Mouse (Mus musculus) neural tube, embryonic 15.5 days (tissue): ENCODE results near the gene Prss30. TPM values are rescaled to one million over a fixed set of nuclear protein-coding genes. Genes with fewer than 3 reads are reported as not detected.

Experiments
- ATAC-seq: fragments of 200-750 bp; cut with Nextera tagmentation; 2 replicates; pipeline ENCODE4 v1.8.0; 2017; ENCODE audit warnings: mild to moderate bottlenecking, moderate TSS enrichment, moderate library complexity; ENCODE audit not compliant: low FRiP score
- H3K27ac ChIP-seq: fragments of 300-500 bp; sonication (generic); replicated peaks from 2 replicates; pipeline ENCODE4 v1.5.1; 2015; ENCODE audit warnings: mild to moderate bottlenecking, inconsistent platforms
- H3K27me3 ChIP-seq: fragments of 300-500 bp; sonication (generic); replicated peaks from 2 replicates; pipeline ENCODE4 v1.6.1; 2015; ENCODE audit warnings: inconsistent platforms
- H3K36me3 ChIP-seq: fragments of 300-500 bp; sonication (generic); 2 replicates; pipeline ENCODE4 v1.6.1; 2015; ENCODE audit warnings: inconsistent platforms
- H3K4me1 ChIP-seq: fragments of 300-500 bp; sonication (generic); 2 replicates; pipeline ENCODE4 v1.6.1; 2015; ENCODE audit warnings: inconsistent platforms
- H3K4me2 ChIP-seq: fragments of 300-500 bp; sonication (generic); 2 replicates; pipeline ENCODE4 v1.6.1; 2015; ENCODE audit warnings: inconsistent platforms, mild to moderate bottlenecking, moderate library complexity
- H3K4me3 ChIP-seq: fragments of 300-500 bp; sonication (generic); replicated peaks from 2 replicates; pipeline ENCODE4 v1.5.1; 2015; ENCODE audit warnings: mild to moderate bottlenecking, inconsistent platforms
- H3K9ac ChIP-seq: fragments of 300-500 bp; sonication (generic); replicated peaks from 2 replicates; pipeline ENCODE4 v1.6.1; 2015; ENCODE audit warnings: mild to moderate bottlenecking, inconsistent platforms
- H3K9me3 ChIP-seq: fragments of 300-500 bp; sonication (generic); replicated peaks from 2 replicates; pipeline ENCODE4 v1.6.1; 2016; ENCODE audit warnings: inconsistent platforms
- WGBS: fragments of 180-500 bp; shearing (Covaris S2); methylation state at CpG from one replicate; pipeline ENCODE4 v1.1.7; 2015; ENCODE audit warnings: mixed read lengths; 5-methylcytosine and 5-hydroxymethylcytosine counted together
- polyA plus RNA-seq: library from polyadenylated mRNA; unstranded; fragments of >200 nt; fragmentation: Nextera tagmentation; extraction: Ambion mirVana; gene quantifications from 2 replicates; pipeline ENCODE4 v1.2.1, GENCODE M21; 2015

Gene Prss30
- polyA plus RNA-seq, 1 experiment from 2014 or later: not detected

- Histone ChIP-seq H3K27ac (no peak overlapping the region), H3K4me2 (no peak overlapping the region), H3K27me3 (no peaks in the 10 kb centered on the region), H3K9ac (no peak overlapping the region), H3K9me3 (no peaks in the 10 kb centered on the region), H3K4me3 (no peak overlapping the region), H3K36me3 (no peaks in the 10 kb centered on the region), H3K4me1 (no peaks in the 10 kb centered on the region)
- ATAC-seq: no peak
- WGBS: 94% methylated on average over 14 of the region's 14 CpGs
Observed at GRCm38 (mm10) chr17:24004071-24004665, 23.8 kb upstream of the Prss30 start.

DNA sequence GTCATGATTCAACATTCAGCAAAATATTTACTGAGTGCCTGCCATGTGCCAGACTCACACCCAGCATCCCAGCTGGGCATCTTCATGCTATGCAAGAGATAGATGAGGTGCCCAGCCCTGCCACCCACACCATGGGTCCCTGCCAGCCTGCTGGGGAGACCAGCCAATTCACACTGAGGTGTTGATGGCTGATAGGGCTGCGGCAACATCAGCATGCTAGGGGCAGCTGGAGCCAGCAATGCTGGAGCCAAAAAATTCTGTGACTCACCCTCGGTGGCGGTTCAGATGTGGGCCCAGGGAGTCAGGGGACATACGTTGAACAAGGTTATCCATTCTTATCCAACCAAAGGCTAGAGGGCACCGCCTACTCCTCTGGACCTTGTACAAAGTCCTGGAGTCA is 20.0 kb upstream of the Prss30 start:
- no peaks in the 10 kb centered on the region for H3K9me3 ChIP-seq
- H3K4me1 ChIP-seq: no peaks in the 10 kb centered on the region
- no peaks in the 10 kb centered on the region for H3K27me3 ChIP-seq
- no peak for ATAC-seq
- no peak overlapping the region for H3K27ac ChIP-seq
- no peak overlapping the region for H3K9ac ChIP-seq
- no peaks in the 10 kb centered on the region for H3K36me3 ChIP-seq
- WGBS: 76% methylated on average over 5 of the region's 5 CpGs
- H3K4me3 ChIP-seq: no peak overlapping the region
- H3K4me2 ChIP-seq: no peak overlapping the region

GRCm38 (mm10) chr17:23998383-23998782 is 18.0 kb upstream of the Prss30 start:
- 77% methylated on average over 6 of the region's 6 CpGs for WGBS
- Histone ChIP-seq H3K27me3 (0 out of 2 replicates have a peak, but pooled peaks cover 3% of the 10 kb centered on the region), H3K4me3 (no peak overlapping the region), H3K9ac (no peak overlapping the region), H3K4me2 (no peak overlapping the region), H3K4me1 (peaks cover 6% of the 10 kb centered on the region; the same call in 1 of the 2 replicates), H3K36me3 (no peaks in the 10 kb centered on the region), H3K9me3 (no peaks in the 10 kb centered on the region), H3K27ac (no peak overlapping the region)
- no peak for ATAC-seq

DNA sequence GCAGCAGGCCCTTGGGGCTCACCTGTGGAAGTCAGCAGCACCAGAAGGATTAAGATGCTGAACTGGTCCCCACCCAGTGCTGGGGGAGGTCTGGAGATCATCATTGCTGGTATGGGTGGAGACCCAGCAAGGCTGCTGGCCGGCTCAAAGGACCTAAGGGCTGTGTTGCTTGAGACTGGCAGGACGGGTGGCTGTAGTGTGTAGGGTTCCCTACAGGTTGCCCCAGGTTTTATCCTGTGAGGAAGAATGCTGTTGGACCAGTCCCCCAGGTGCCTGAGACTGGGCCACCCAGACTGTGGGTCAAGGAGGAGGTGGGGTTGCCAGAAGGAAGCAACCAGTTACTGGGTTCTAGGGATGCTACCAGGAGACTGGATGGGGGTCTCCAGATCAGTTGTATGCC is 17.5 kb upstream of the Prss30 start, which contains the start of gene Prss22:
TSS of gene Prss22 (minus strand) at position 200 of the 400 bp plus-strand sequence.
- H3K36me3 ChIP-seq: no peaks in the 10 kb centered on the region
- ATAC-seq: no peak
- no peak within 1 kb of the TSS for H3K27ac ChIP-seq
- no peak within 1 kb of the TSS for H3K4me3 ChIP-seq
- 67% methylated on average over 2 of the region's 2 CpGs for WGBS
- no peaks in the 10 kb centered on the region for H3K9me3 ChIP-seq
- peaks cover 10% of the 10 kb centered on the region for H3K4me1 ChIP-seq
- 0 out of 2 replicates have a peak, but pooled peaks cover 3% of the 10 kb centered on the region for H3K27me3 ChIP-seq
- H3K9ac ChIP-seq: no peak within 1 kb of the TSS
- H3K4me2 ChIP-seq: no peak within 1 kb of the TSS

DNA sequence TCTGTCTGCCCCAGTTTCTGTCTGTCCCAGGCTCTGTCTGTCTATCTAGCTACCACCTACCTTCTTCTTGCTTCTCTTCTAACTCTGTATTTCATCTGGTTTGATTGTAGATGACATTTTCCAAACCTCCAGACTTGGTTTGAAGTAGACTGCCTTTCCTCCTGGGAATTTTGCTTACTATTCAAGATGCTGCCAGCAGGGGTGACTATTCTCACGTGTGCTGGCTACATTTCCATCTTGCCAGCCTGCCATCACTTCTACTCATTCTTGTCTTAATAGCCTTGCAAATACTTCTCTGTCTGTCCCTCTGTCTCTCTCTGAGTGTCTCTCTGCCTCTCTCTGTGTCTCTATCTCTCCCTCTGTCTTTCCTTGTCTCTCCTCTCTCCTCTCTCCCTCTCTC is 15.1 kb upstream of the Prss30 start:
- Histone ChIP-seq H3K9ac (no peak overlapping the region), H3K27ac (no peak overlapping the region), H3K4me3 (no peak overlapping the region), H3K27me3 (0 out of 2 replicates have a peak, but pooled peaks cover 3% of the 10 kb centered on the region), H3K4me2 (no peak overlapping the region), H3K36me3 (no peaks in the 10 kb centered on the region), H3K9me3 (no peaks in the 10 kb centered on the region), H3K4me1 (peaks cover 10% of the 10 kb centered on the region)
- WGBS: 29% methylated on average over 1 of the region's 1 CpGs
- no peak for ATAC-seq

DNA sequence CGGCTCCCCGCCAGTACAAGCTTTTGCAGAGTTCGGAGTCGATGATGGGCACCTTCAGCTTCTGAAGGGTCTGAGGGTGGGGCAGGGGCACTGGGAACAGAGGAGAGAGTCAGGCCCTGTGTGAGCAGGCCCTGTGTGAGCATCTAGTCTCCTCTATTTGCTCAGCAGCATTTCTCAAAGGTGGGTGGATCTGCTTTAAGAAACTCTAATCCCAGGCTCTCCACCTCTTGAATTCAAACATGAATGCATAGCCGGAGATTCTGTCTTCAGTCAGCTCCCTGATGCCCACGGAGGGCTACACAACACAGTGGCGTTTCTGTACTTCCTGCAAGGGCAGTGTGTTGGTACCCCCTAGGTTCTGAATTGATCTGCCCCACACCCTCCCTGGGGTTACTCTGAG is 14.3 kb upstream of the Prss30 start:
- WGBS: 76% methylated on average over 7 of the region's 7 CpGs
- Histone ChIP-seq H3K27ac (no peak overlapping the region), H3K4me2 (no peak overlapping the region), H3K4me3 (no peak overlapping the region), H3K27me3 (0 out of 2 replicates have a peak, but pooled peaks cover 3% of the 10 kb centered on the region), H3K9me3 (no peaks in the 10 kb centered on the region), H3K36me3 (no peaks in the 10 kb centered on the region), H3K9ac (no peak overlapping the region), H3K4me1 (peaks cover 10% of the 10 kb centered on the region)
- no peak for ATAC-seq

DNA sequence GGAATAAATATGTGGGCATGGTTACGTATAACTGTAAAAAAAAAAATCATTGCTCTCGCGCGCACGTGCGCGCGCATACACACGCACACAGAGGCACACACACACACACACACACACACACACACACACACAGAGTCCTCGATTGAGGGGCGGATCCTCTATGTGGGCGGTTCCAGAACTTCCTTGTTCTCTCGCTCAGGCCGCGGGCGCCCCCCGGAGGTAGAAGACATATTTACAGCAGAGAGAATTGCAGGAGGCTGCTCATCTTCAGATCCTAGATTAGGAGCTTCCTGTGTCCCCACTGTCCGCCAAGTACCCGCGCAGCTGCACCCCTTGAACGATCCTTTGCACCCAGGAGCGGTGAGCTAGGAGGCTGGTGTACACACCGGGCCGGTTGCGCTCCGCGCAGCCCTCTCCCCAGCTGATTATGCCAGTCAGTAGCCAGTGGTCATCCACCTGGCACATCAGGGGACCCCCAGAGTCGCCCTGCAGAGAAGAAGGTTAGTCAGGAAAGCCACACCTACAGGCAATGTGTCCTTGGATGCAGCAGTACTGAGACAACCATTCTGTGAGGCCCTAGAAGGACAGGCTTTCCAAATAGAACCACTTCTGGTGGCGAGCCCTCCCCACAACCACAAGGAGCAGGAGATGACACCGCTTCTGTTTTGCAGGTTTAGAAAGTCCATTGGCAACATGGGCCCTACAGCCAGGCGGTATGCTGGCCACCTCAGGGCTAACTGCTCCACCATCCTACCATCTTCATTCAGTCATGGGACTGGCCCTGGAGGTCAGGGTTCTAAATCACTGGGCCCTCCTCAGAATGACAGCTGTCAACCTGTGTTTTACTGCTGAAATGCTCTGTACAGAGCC is 13.4 kb upstream of the Prss30 start:
- 0 out of 2 replicates have a peak, but pooled peaks cover 3% of the 10 kb centered on the region for H3K27me3 ChIP-seq
- peak overlapping the region; percentile 34 for H3K4me3 ChIP-seq
- no peaks in the 10 kb centered on the region for H3K9me3 ChIP-seq
- peak overlapping the region; percentile 47 for H3K9ac ChIP-seq
- WGBS: 10% methylated on average over 31 of the region's 31 CpGs
- H3K36me3 ChIP-seq: no peaks in the 10 kb centered on the region
- peaks cover 10% of the 10 kb centered on the region for H3K4me1 ChIP-seq
- peak; percentile 83 for ATAC-seq
- peak overlapping the region; percentile 63 for H3K4me2 ChIP-seq
- peak overlapping the region; percentile 60; the same call in 1 of the 2 replicates for H3K27ac ChIP-seq

DNA sequence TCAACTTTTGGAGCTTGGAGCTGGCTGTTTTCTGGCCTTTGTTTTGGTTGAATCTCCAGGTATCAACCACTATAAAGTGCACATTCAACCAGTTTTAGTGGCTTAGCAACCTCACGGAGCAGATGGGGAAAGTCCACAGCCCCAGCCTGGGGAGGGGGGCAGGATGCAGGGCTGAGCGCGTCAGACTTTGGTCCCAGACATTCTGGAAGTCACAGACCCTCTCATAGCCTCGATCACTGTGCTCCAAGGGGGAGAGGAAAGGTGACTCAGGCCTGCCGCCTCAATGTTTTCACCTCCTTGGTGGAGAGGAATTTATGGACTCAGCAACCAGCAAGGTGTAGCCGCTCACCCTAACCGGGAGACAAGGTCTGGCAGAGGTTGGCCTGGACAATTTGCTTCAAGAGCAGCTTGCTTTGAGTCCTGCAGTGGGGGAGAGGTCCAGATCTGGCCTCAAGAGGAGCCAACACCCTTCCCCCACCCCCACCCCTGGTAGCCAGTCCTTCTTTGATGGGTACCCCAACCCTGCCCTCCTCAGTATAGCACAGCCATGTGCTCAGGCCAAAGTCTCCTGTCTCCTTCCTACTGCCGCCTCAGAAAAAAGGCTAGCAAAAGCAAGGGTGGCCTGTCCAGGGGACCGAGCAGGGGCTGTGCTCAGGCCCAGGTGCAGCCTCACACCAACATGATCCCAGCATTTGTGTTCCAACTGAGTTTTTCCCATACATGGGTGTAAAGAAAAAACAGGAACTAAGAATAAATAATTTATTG is 12.6 kb upstream of the Prss30 start:
- peak; percentile 67 for ATAC-seq
- Histone ChIP-seq H3K9ac (0 out of 2 replicates have a peak overlapping the region, but pooled peaks have one; percentile 47), H3K9me3 (no peaks in the 10 kb centered on the region), H3K27me3 (0 out of 2 replicates have a peak, but pooled peaks cover 3% of the 10 kb centered on the region), H3K4me1 (peaks cover 10% of the 10 kb centered on the region), H3K36me3 (no peaks in the 10 kb centered on the region), H3K27ac (peak overlapping the region; percentile 60), H3K4me2 (peak overlapping the region; percentile 63), H3K4me3 (peak overlapping the region; percentile 34)
- 72% methylated on average over 9 of the region's 9 CpGs for WGBS

DNA sequence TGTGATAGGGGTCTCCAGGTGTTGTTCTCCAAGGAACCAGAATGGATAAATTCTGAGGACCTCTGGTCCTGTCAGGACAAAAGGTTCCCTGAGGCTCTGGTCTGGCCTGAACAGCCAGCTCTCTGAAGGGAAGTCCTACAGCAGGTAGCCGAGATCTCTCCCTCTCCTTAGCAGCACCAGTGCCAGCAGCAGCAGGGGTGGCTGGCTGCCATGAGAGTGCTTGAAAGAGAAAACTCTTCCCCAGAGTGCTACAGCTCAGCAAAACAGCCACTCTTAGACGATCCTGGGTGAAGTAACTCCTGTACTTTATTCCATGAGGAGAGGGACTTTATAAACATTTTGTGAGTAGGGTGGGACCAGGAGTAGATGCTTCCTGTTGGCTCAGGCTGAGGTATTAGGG is 9.4 kb upstream of the Prss30 start:
- H3K4me3 ChIP-seq: no peak overlapping the region
- no peak overlapping the region for H3K27ac ChIP-seq
- no peak for ATAC-seq
- H3K36me3 ChIP-seq: no peaks in the 10 kb centered on the region
- H3K9ac ChIP-seq: no peak overlapping the region
- H3K4me1 ChIP-seq: peaks cover 10% of the 10 kb centered on the region
- no peaks in the 10 kb centered on the region for H3K9me3 ChIP-seq
- no peak overlapping the region for H3K4me2 ChIP-seq
- WGBS: 38% methylated on average over 2 of the region's 2 CpGs
- 0 out of 2 replicates have a peak, but pooled peaks cover 3% of the 10 kb centered on the region for H3K27me3 ChIP-seq

- ATAC-seq: no peak
- no peaks in the 10 kb centered on the region for H3K9me3 ChIP-seq
- no peak overlapping the region for H3K27ac ChIP-seq
- H3K9ac ChIP-seq: no peak overlapping the region
- H3K27me3 ChIP-seq: no peaks in the 10 kb centered on the region
- H3K4me2 ChIP-seq: no peak overlapping the region
- no peak overlapping the region for H3K4me3 ChIP-seq
- no peaks in the 10 kb centered on the region for H3K36me3 ChIP-seq
- WGBS: 95% methylated on average over 1 of the region's 1 CpGs
- no peaks in the 10 kb centered on the region for H3K4me1 ChIP-seq
Observed at GRCm38 (mm10) chr17:23984989-23985388, 4.6 kb upstream of the Prss30 start.

DNA sequence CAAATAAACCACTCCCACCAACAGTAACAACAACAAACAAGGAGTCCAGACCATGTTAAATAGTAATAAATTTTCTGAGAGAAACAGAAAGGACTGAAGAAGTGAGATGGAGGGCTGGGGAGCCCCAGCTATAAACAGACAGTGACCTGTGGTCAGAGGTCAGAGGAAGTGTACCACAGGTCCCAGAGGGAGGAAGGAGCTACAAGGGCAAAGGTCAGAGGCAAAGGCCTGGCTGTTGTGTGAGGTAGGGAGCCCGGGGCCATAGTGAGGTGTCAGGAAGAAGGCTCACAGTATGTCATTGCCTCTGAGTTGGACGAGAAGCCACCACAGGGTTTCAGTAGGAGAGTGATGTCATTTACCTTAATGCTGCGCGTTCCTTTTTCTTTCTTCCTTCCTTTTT is 2.5 kb upstream of the Prss30 start:
- Histone ChIP-seq H3K36me3 (no peaks in the 10 kb centered on the region), H3K27ac (no peak overlapping the region), H3K9ac (no peak overlapping the region), H3K4me2 (no peak overlapping the region), H3K9me3 (no peaks in the 10 kb centered on the region), H3K4me1 (no peaks in the 10 kb centered on the region), H3K27me3 (no peaks in the 10 kb centered on the region), H3K4me3 (no peak overlapping the region)
- no peak for ATAC-seq
- 53% methylated on average over 4 of the region's 4 CpGs for WGBS
